In genomic region chr9:57157499-57157898, GRCm38 (mm10) we compare ENCODE assay signal across 8 mouse cellular contexts. TPM values are rescaled to one million over a fixed set of nuclear protein-coding genes. Genes with fewer than 3 reads are reported as not detected.
DNase-seq lines count a peak whose midpoint lies in the region; ATAC-seq and TF ChIP-seq lines count a peak whose summit lies in the region.

No protein-coding gene starts in this region.

- DNase-seq in gastrocnemius, adult 2 months: no peak
- no peak for DNase-seq in gastrocnemius, postnatal 10 days
- peak; percentile 71 for DNase-seq in CD4-positive, CD25-positive, alpha-beta regulatory T cell, adult 2 months (ENCODE audit: low read depth, low spot score)
- DNase-seq in liver, embryonic 14.5 days (ENCODE audit: low read depth in 3 of 3, low spot score in 3 of 3): no peak
- no peak for DNase-seq in layer of hippocampus, postnatal 36 days
- DNase-seq in right cerebral cortex, postnatal 14 days: no peak
- DNase-seq in layer of hippocampus, adult 9-10 months (ENCODE audit: low spot score): no peak

- peak overlapping the region; percentile 91 for H3K4me3 ChIP-seq in gastrocnemius, adult 2 months
- peak overlapping the region; percentile 82 for H3K4me3 ChIP-seq in forebrain, embryonic 12.5 days (replicated peaks)
- H3K4me3 ChIP-seq in liver, embryonic 14.5 days (ENCODE audit: insufficient read depth in 1 of 2, low read depth in 2 of 2, low read length in 2 of 2): peak overlapping the region; percentile 73 to 76

- H3K27ac ChIP-seq in gastrocnemius, adult 2 months: peak overlapping the region; percentile 86
- H3K27ac ChIP-seq in forebrain, embryonic 12.5 days: no peak overlapping the region
- no peak overlapping the region for H3K27ac ChIP-seq in liver, embryonic 14.5 days

- TF ChIP-seq EP300 in liver, embryonic 14.5 days (IDR thresholded peaks at IDR 0.05; ENCODE audit: low read depth): no peak

- WGBS in forebrain, embryonic 12.5 days: 34% methylated on average over 13 of the region's 13 CpGs
- 25% methylated on average over 13 of the region's 13 CpGs for WGBS in liver, embryonic 14.5 days (ENCODE audit: insufficient replicate concordance)

- no peak; the same call in 1 of the 2 replicates for ATAC-seq in forebrain, embryonic 12.5 days (ENCODE audit: low FRiP score)
- no peak for ATAC-seq in liver, embryonic 14.5 days (ENCODE audit: insufficient read depth)

- H3K36me3 ChIP-seq in forebrain, embryonic 12.5 days (replicated peaks): peaks cover 10% of the 10 kb centered on the region
- H3K36me3 ChIP-seq in liver, embryonic 14.5 days (replicated peaks; ENCODE audit: control insufficient read depth, insufficient read depth, low read depth): no peaks in the 10 kb centered on the region

- H3K4me2 ChIP-seq in forebrain, embryonic 12.5 days: peak overlapping the region; percentile 97
- H3K4me2 ChIP-seq in liver, embryonic 14.5 days (ENCODE audit: low read depth): peak overlapping the region; percentile 82

- intact Hi-C loops in gastrocnemius, adult 2 months (cut with DNase I): no loop called here

- H3K27me3 ChIP-seq in forebrain, embryonic 12.5 days: peaks cover 6% of the 10 kb centered on the region
- H3K27me3 ChIP-seq in liver, embryonic 14.5 days (ENCODE audit: control insufficient read depth, insufficient read depth, low read length): no peaks in the 10 kb centered on the region

- H3K9me3 ChIP-seq in forebrain, embryonic 12.5 days: no peaks in the 10 kb centered on the region
- no peaks in the 10 kb centered on the region for H3K9me3 ChIP-seq in liver, embryonic 14.5 days (ENCODE audit: control insufficient read depth, low read length)

- no peak for TF ChIP-seq CTCF in gastrocnemius, adult 2 months (IDR thresholded peaks at IDR 0.05)
- TF ChIP-seq CTCF in liver, embryonic 14.5 days (IDR thresholded peaks at IDR 0.05; ENCODE audit: low read depth): no peak

- peak overlapping the region; percentile 76 for H3K9ac ChIP-seq in forebrain, embryonic 12.5 days
- peak overlapping the region; percentile 72 for H3K9ac ChIP-seq in liver, embryonic 14.5 days (replicated peaks)

- H3K4me1 ChIP-seq in forebrain, embryonic 12.5 days: peaks cover 22% of the 10 kb centered on the region
- peaks cover 0 to 9% of the 10 kb centered on the region in 2 experiments; a peak in 2 of 4 replicates for H3K4me1 ChIP-seq in liver, embryonic 14.5 days (replicated peaks; ENCODE audit: control insufficient read depth in 2 of 2, insufficient read depth in 2 of 2, low read length in 1 of 2)

RNA-seq across cellular contexts. Expression of gene Commd4, which starts 0.6 kb away (rescaled TPM):
- 10 to 100 TPM; 26.3 to 27.1 TPM for total RNA-seq in gastrocnemius, adult 2 months (2021)
- total RNA-seq in gastrocnemius, postnatal 10 days (2021): 10 to 100 TPM; 30.4 to 30.6 TPM
- polyA plus RNA-seq in forebrain, embryonic 12.5 days (2016; fragmentation: Nextera tagmentation; extraction: Ambion mirVana): 108 TPM in 2 replicates
- 45.8 and 51.4 TPM in 2 replicates for polyA plus RNA-seq in liver, embryonic 14.5 days (2012; rRNA removed)
- 57.1 and 65.2 TPM in 2 replicates for polyA plus RNA-seq in liver, embryonic 14.5 days (2014; fragmentation: Nextera tagmentation; extraction: Ambion mirVana)
- 10 to 100 TPM; 83.4 to 89.3 TPM for total RNA-seq in layer of hippocampus, postnatal 36 days (2021)

RNA-seq across cellular contexts. Expression of gene Neil1, which starts 9.4 kb away (rescaled TPM):
- total RNA-seq in gastrocnemius, adult 2 months (2021): 1 to 10 TPM; 4.8 to 7.3 TPM
- 1 to 10 TPM; 4.3 to 4.7 TPM for total RNA-seq in gastrocnemius, postnatal 10 days (2021)
- 6.1 TPM in 2 replicates for polyA plus RNA-seq in forebrain, embryonic 12.5 days (2016; fragmentation: Nextera tagmentation; extraction: Ambion mirVana)
- polyA plus RNA-seq in liver, embryonic 14.5 days (2012; rRNA removed): 1.4 and 1.5 TPM in 2 replicates
- 0.95 and 1.00 TPM in 2 replicates for polyA plus RNA-seq in liver, embryonic 14.5 days (2014; fragmentation: Nextera tagmentation; extraction: Ambion mirVana)
- total RNA-seq in layer of hippocampus, postnatal 36 days (2021): 1 to 10 TPM; 7.7 to 8.5 TPM

RNA-seq across cellular contexts. Expression of gene Man2c1, which starts 27.0 kb away (rescaled TPM):
- total RNA-seq in gastrocnemius, adult 2 months (2021): 10 to 100 TPM; 30.9 to 35.6 TPM
- total RNA-seq in gastrocnemius, postnatal 10 days (2021): 10 to 100 TPM; 48.9 to 61.6 TPM
- 50.8 and 52.1 TPM in 2 replicates for polyA plus RNA-seq in forebrain, embryonic 12.5 days (2016; fragmentation: Nextera tagmentation; extraction: Ambion mirVana)
- polyA plus RNA-seq in liver, embryonic 14.5 days (2012; rRNA removed): 27.1 and 35.4 TPM in 2 replicates
- polyA plus RNA-seq in liver, embryonic 14.5 days (2014; fragmentation: Nextera tagmentation; extraction: Ambion mirVana): 7.4 and 11.5 TPM in 2 replicates
- 100 to 1,000 TPM; 145 to 168 TPM for total RNA-seq in layer of hippocampus, postnatal 36 days (2021)
